Mouse (Mus musculus) ES-Bruce4 (cell line): Measurements from ENCODE around the gene Ccno.

Experiments
- CTCF ChIP-seq: IDR thresholded peaks from one replicate; pipeline ENCODE4 v1.8.1; 2011; ENCODE audit warnings: low read depth, low read length
- POLR2A ChIP-seq: IDR thresholded peaks from one replicate; pipeline ENCODE4 v1.8.1; 2011; ENCODE audit warnings: low read length; ENCODE audit not compliant: insufficient read depth

- TF ChIP-seq POLR2A (no peak), CTCF (no peak)
These were observed 49.5 kb upstream of the Ccno start for GRCm38 (mm10) chr13:112938130-112938529.
